Mouse (Mus musculus): ENCODE data around the gene Rab5c. TPM values are rescaled to one million over a fixed set of nuclear protein-coding genes. Genes with fewer than 3 reads are reported as not detected.

Rab5c gene
- total RNA-seq, 2 experiments from 2014 or later, result 168 to 174 TPM

GRCm38 (mm10) chr11:100722493-100723028 is 15.5 kb downstream of the Rab5c start:
- intact Hi-C loops (cut with DNase I), result no loop called here
- DNase-seq, result no peak

- no peak for DNase-seq
- intact Hi-C loops (cut with DNase I), result no loop called here
Measured at GRCm38 (mm10) chr11:100721776-100722492, 16.1 kb downstream of the Rab5c start.

GRCm38 (mm10) chr11:100721254-100721653 is 16.8 kb downstream of the Rab5c start:
- intact Hi-C loops (cut with DNase I), result no loop called here
- no peak for DNase-seq

- no peak for DNase-seq
- intact Hi-C loops (cut with DNase I), result no loop called here
Measured at GRCm38 (mm10) chr11:100720345-100720744, 17.7 kb downstream of the Rab5c start.

DNA sequence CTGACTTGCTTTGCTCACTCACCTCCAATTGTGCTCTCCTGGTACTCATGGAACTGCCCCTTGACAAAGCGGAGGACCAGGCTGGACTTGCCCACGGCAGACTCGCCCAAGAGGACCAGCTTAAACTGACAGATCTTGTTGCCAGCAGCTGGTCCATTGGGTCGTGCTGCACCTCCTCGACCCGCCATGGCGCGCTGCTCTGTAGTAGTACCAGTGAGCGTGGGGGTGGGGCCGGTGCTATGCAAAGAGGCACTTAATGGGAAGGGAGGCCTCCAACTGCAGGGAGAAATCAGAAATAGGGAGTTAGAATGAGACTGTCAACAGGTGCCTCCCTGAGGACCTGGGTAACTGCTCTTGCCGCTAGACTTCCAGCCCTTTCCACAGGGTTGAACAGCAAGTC is 18.1 kb downstream of the Rab5c start:
- intact Hi-C loops (cut with DNase I), result no loop called here

DNA sequence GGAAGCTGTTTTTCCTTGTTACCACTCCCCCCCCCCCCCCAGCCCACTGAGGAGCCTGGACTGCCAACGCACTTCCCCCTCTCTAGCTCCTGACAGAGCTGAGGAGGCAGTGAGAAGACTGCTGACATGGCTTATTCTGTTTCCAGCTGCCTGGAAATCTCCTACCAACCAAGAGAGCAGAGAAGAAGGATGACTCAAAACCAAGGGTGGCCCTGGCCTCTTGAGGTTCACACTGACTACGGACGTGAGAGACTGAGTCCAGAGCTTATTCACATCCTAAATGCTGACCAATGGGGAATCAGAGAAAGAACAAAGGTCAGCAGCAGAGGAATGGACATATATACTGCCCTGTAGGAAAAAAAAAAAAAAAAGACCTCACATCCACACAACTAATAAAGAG is 18.7 kb downstream of the Rab5c start:
- intact Hi-C loops (cut with DNase I), result no loop called here
- no peak for DNase-seq

More for the DNA sequence above, 18.1 kb downstream of the Rab5c start:
- DNase-seq, result no peak

DNA sequence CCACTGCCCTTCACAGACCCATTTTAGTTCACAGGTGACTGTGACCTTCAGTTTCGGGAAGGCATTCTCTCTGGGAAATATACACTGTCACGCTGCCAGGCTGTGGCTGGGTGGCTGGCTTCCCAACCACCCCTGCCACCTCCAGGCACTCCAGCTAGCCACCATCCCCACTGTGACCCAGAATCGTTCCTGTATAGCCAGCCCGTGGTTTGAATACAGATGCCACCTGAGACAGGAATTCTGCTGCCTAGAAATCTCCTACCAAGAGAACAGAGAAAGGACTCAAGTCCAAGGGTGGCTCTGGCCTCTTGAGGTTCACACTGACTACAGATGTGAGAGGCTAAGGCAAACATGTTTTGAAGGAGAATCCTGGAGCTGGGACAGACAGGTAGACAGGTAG is 19.1 kb downstream of the Rab5c start:
- intact Hi-C loops (cut with DNase I), result no loop called here

DNA sequence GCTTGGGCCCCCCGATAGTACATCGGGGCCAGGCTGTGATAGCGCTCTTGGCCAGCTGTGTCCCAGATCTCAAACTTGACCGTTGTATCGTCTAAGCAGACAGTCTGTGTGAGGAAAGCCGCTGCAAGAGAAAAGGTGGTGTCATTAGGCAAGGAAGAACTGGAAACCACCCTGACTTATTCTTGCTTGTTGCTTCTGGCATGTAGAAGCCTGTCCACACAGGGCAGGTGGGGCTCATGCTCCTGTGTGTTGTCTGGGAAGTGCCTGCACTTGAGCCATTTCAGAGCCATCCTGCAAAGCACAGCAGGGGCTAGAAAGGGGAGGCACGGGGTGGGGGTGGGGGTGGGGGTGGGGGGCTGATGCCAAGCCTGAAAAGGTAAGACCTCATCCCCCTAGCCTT is 19.6 kb downstream of the Rab5c start:
- intact Hi-C loops (cut with DNase I), result no loop called here

More for the DNA sequence above, 19.1 kb downstream of the Rab5c start:
- no peak for DNase-seq

DNA sequence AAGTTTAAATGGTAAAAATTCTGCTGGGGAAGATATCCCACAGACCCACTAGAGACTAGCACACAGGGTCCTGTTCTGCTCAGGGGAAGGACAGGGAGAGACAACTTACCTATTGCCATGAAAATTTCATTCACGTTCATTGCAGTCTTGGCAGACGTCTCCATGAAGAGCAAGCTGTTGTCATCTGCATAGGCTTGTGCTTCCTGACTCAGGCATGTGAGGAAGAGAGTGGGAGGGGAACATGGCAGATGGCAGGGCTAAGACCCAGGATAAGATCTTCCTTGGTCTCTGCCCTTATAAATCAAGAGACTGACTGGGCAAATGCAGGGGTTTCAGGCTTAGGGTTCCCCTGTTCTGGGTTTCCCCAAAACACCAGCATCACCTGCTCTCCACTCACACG is 21.4 kb downstream of the Rab5c start:
- intact Hi-C loops (cut with DNase I), result no loop called here

More for the DNA sequence above, 19.6 kb downstream of the Rab5c start:
- DNase-seq, result no peak

DNA sequence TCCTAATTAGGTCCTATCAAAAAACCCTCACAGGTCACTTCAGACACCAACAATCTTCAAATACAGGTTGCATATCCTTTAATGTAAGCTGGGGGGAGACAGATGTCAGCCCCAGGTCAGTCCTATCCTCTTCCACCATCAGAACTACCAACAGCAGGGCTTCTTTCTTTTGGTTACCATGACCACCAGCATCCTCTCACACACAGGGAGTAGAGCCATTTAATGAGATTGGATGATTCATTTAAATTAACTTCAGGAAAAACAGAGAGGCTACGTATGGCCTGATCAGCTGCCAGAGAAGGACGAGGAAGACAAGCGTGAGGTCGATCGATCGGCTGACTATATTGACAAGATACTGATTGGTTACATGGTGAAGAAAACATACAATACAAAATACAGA is 23.1 kb downstream of the Rab5c start:
- intact Hi-C loops (cut with DNase I), result loop anchor here (5.0 kb wide), 1 partner anchor 242 kb away; no protein-coding TSS in a partner anchor

More for the DNA sequence above, 21.4 kb downstream of the Rab5c start:
- DNase-seq, result no peak

GRCm38 (mm10) chr11:100714534-100714915 is 23.5 kb downstream of the Rab5c start:
- intact Hi-C loops (cut with DNase I), result loop anchor here (5.0 kb wide), 1 partner anchor 243 kb away; no protein-coding TSS in a partner anchor

More for the DNA sequence above, 23.1 kb downstream of the Rab5c start:
- no peak for DNase-seq

DNA sequence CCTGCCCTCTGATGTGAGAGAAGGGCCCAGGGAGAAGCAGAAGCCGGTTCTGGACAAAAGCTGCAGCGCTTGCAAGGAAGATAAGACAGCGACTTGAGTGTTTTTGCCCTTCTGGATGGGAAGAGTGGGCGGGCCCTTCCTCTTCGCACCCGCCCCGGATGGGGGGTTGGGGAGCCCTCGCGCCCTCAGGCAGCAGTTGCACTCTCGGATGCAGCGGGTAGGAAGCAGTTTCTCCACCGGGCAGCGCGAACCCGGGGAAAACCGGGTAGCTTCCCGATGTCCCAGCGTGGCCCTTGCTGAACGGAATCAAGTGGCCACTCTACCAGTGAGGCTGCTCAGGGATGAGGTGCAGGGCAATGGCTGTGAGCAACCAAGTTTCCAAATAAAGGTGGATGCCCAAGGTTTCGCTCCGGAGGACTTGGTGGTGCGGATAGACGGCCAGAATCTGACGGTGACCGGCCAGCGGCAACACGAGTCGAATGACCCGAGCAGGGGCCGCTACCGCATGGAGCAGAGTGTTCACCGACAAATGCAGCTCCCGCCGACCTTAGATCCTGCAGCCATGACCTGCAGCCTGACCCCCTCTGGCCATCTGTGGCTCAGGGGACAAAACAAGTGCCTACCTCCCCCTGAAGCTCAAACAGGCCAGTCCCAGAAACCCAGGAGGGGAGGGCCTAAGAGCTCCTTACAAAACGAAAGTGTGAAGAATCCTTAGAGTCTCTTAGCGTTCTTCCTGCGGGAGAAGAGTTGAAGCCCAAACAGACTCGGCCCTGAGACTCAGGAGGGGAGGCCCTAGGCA is 24.1 kb downstream of the Rab5c start, which contains the start of gene Hspb9:
TSS of gene Hspb9 (plus strand) at position 116 of the 799 bp plus-strand sequence.
- intact Hi-C loops (cut with DNase I), result loop anchor here (5.0 kb wide), 1 partner anchor 243 kb away; no protein-coding TSS in a partner anchor
- peak; percentile 31 for DNase-seq

More at GRCm38 (mm10) chr11:100714534-100714915, 23.5 kb downstream of the Rab5c start:
- DNase-seq, result peak; percentile 87

GRCm38 (mm10) chr11:100713174-100713573 is 24.8 kb downstream of the Rab5c start:
- intact Hi-C loops (cut with DNase I), result loop anchor here (5.0 kb wide), 1 partner anchor 244 kb away; no protein-coding TSS in a partner anchor
- DNase-seq, result no peak

GRCm38 (mm10) chr11:100711783-100712615 is 26.0 kb downstream of the Rab5c start, which contains the start of gene Kat2a:
Gene Kat2a (minus strand): TSS chr11:100712465.
- intact Hi-C loops (cut with DNase I), result loop anchor here (5.0 kb wide), 1 partner anchor 245 kb away; no protein-coding TSS in a partner anchor
- peak; percentile 87 for DNase-seq

DNA sequence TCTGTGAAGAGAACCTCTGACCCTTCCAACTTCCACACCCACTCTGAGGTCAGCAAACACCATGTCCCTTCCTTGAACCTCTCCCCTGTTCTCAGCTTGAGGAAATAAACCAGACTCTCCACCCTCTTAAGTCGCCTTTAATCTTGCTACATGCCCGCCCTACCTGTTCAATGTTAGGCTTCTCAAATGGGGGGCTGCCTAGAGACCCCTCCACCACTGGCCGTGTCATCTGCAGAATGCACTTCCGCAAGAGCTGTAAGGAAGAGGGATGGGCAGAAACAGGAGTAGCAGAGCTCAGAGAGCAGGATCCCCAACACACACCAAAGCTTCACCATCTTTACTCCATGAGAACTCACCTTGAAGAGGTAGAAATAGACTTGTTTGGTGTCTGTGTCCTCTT is 27.0 kb downstream of the Rab5c start:
- intact Hi-C loops (cut with DNase I), result loop anchor here (5.0 kb wide), 1 partner anchor 246 kb away; no protein-coding TSS in a partner anchor

GRCm38 (mm10) chr11:100710528-100710927 is 27.5 kb downstream of the Rab5c start:
- intact Hi-C loops (cut with DNase I), result loop anchor here (5.0 kb wide), 1 partner anchor 247 kb away; no protein-coding TSS in a partner anchor
- no peak for DNase-seq

More for the DNA sequence above, 27.0 kb downstream of the Rab5c start:
- DNase-seq, result no peak

DNA sequence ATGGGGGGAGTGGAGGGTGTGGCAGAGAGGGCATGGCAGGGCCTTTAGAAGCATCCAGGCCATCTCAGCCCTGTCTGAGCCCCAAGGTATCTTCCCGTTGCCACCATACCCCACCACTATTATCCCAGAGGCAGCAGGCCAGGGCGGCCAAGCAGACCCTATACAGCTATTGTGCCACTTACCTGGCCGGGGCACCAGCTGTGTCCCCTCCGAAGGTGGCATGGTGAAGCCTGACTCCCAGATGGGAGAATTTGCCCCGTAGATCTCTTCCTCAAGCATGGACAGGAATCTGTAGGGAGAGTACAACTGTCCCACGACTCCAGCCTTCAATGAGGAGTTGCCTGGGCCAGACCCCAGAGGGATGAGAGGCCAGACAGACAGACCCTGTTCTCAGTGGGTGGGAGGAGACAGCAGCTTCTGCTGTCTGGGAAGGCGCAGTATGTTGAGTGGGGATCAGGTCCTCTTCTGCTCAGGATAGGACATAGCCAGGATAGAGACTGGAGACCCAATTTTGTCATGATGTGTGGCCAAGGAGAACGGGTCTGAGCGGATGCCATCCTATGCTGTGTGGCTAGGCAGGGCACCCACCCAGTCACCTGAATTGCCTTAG is 28.7 kb downstream of the Rab5c start:
- no peak for DNase-seq
- intact Hi-C loops (cut with DNase I), result no loop called here

DNA sequence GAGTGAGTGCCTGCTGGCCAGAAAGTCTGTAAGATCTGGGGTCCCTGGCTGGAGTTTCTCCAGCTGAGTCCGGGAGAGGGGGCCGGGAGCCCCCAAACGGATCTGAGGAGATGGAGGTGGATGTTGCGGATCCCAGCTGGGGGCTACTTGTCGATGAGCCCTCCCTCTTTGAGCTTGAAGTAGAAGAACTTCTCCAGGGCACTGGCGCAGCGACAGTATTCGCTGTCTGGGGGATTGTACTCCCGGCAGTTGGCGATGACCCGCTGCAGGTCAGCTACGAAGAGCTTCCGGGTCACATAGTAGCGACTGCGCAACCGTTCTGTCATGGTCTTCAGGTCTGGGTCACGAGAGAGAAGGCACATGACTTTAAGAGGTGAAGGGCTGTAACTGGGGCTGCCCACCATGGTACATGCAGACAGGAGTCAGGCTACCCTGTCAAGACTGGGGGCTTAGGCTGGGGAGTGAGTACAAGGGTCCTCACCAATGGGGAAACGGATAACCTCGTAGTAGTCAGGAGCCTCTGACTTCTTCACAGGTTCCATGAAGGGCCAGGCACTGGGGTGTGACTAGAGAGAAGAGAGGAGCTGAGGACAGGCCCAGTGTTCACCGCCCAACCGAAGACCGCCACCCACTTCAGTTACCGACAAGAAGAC is 32.8 kb downstream of the Rab5c start:
- intact Hi-C loops (cut with DNase I), result no loop called here
- DNase-seq, result no peak

Data from left cerebral cortex, postnatal 4 days (tissue).